Mouse (Mus musculus) embryo, embryonic 10 days (tissue): ENCODE measurements around the gene Dhh.
A peak's percentile ranks its signal among the peaks of the same experiment; 100 is the strongest.
"Not testable (repeated sequence)": the region's sequence is repeated elsewhere in the genome, so short reads cannot be mapped to it uniquely, and the experiment has no call there.

Experiments
- DNase-seq: peaks from one replicate; pipeline ENCODE4 v3.0.0-alpha.2; 2015; ENCODE audit warnings: low spot score

Gene Dhh

GRCm38 (mm10) chr15:98897928-98898800 lies at the start of gene Dhh:
Gene Dhh (minus strand): TSS chr15:98898540.
- peak; percentile 54 for DNase-seq

GRCm38 (mm10) chr15:98947884-98948283 lies 49.5 kb upstream of the Dhh start:
- peak; percentile 39 for DNase-seq

GRCm38 (mm10) chr15:98943133-98943532 lies 44.8 kb upstream of the Dhh start:
- DNase-seq, result no peak

DNA sequence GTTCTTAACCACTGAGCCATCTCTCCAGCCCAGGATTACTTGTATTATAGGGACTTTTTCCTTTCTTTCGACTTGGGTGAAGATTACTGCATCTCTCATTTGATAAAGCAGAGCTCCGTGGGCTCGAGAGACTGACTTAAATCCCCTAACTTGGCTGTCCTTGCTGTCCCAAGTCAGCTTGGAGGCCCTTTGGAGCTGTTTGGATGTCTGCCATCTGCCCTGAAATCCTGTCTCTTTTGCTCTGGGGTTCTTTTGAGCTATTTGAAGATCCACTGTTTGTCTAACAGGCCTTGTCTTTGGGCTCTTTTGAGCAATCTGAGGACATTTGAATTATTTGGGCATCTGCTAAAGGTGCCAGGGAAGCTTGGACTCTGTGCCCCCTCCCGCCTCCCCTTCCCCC lies 43.7 kb upstream of the Dhh start:
- no peak for DNase-seq

GRCm38 (mm10) chr15:98941539-98941938 lies 43.2 kb upstream of the Dhh start:
- DNase-seq, result no peak

DNA sequence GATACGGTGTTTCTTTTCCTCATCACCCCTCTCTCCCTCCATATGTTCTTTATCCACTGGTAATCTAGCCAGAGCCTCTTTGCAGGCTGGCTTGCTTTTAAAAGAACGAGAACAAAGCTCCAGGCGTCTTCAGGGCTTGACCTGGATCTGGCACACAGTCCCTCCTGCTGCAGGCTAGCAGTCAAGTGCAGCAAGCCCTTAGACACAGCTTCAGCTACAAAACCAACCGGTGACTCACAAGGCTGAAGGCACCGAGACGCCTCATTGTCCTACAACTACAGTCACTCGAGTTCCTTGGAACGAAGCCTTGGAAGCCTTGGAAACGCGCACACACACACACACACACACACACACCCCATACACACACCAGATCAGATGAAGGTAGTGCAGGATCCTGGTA lies 42.5 kb upstream of the Dhh start:
- no peak for DNase-seq

DNA sequence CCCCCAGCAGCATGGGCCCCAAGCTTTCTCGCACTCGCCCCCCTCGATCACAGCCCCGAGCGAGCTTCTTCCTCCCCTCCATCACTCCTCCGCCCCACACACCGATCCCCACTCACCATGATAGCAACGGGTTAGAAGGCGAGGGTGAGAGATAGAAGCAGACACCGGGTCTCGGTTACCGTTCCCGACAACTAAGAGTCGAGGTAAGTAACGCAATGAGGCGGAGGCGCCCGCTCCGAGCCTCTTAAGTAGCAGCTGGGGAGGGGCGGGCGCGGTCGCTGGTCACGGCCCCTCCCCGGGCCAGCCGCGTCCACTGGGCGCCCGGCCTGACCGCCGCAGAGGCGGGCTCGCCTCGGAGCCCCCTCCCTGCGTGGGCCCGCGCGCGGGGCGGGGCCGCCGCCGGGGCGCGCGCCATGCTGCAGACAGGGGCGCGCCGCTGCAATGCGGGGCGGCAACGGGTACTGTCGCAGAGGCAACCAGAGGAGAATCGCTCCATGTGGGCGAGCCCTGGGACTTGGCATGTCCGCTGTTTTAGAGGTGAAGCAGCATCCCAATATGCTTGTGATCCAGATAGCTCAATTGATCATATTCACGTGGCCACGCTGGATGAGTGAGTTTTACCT lies 36.0 kb upstream of the Dhh start, which contains the start of gene Tuba1b:
Gene Tuba1b, minus strand, starts transcription at position 349 of the 623 bp plus-strand sequence.
- DNase-seq, result peak; percentile 92

- peak; percentile 98 for DNase-seq
Observed at GRCm38 (mm10) chr15:98933833-98934216, 35.5 kb upstream of the Dhh start.

GRCm38 (mm10) chr15:98933004-98933671 lies 34.8 kb upstream of the Dhh start:
- peak; percentile 38 for DNase-seq

DNA sequence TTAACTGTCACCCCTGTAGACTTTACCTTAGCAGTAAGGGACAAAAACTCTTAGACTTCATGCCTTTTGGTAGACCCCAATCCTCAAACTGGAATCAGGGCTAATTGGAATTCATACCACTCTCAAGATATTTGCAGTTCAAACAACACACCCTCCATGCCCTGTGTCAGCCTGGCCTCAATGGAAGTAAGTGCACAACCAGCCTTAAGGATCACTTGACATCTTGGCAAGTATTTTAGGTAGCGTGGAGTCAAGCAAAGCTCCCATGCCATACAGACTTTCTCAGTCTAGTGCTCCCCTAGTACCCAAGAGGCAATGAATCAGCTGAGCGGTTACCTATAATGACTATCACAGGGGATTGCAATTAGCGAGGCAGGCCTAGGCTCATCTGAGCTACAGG lies 32.7 kb upstream of the Dhh start:
- peak; percentile 28 for DNase-seq

DNA sequence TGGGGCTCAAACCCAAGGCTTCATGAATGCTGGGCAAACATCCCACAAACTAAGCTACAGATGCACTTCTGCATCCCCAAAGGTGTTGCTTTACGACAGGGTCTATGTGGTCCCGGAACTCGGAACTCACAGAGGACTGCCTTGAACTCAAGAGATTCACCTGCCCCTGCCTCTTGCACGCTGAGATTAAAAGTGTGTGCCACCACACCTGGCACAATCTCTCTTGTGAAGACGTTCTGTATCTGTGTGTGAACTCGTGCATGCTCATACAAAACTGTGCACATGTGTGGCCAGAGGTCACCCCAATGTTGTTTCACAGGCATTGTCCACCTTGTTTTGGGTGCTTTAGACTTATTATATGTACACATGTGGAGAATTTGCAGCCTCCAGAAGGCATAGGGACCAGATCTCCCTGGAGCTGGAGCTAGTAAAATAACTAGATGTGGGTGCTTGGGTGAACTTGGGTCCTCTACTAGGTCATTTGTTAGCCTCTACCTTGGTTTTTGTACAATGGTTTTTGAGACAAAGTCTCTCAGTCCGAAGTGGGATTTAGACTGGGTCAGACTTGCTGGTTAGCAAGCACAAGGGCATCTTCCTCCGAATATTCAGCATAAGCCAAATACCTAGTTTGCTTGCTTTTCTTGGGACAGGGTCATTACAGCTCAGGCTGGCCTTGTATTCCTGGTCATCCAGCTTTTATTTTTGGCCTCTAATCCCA lies 31.8 kb upstream of the Dhh start:
- DNase-seq, result peak; percentile 27

GRCm38 (mm10) chr15:98928598-98929240 lies 30.4 kb upstream of the Dhh start:
- peak; percentile 92 for DNase-seq

GRCm38 (mm10) chr15:98927566-98927965 lies 29.2 kb upstream of the Dhh start:
- no peak for DNase-seq

DNA sequence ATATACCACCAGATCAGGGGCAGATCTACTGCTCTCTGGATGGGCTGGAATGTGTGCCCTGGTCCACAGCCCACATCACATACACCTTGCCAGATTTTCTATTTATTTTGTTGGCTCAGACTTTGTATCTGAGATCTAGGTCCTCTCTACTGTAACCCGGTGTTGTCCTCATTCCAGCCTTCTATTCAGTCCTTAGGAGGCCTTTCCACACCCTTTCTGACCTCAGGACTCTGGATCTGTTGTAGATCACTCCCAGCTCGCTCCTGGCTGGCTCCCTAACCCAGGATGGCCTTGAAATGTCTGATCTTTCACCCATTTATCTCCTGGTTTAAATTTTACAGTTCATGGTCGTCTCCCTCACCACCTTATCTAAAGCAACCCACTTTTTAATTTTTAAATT lies 26.3 kb upstream of the Dhh start:
- DNase-seq, result no peak

- no peak for DNase-seq
Observed at GRCm38 (mm10) chr15:98923031-98923537, 24.7 kb upstream of the Dhh start.

DNA sequence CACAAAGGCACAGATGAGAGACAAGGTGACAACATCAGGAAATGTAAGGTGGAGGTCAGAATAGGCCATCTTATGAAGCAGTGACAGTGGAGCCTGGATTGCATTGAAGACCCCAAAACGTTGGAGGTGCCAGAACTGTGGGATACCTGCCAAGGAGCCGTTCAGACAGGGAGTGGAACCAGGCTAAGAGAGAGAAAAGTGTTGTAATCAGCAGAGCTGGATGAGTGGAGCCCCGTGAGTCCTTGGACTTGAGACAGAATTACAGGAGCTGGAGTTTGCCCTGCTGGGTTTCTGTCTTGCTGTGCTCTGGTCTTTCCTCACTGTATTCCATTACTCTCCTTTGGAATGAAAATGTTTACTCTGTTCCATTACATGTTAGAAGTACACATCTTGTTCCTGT lies 24.2 kb upstream of the Dhh start:
- DNase-seq, result no peak

DNA sequence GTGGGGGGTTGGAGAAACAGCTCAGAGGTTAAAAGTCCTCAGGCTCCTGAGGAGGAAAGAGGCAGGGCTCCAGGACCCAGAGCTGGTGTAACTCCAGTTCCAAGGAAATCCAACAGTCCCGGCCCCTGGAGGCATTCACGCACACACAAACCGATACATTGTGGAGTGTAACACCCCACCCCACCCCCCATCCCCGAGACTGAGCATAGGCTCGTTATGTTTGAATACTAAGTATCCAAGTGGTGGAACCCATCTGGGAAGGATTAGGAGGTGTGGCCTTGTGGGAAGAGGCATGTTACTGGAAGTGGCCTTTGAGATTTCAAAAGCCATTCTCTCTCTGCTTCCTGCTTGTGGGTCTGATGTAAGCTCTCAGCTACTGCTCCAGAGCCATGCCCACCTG lies 23.2 kb upstream of the Dhh start:
- DNase-seq, result no peak

- DNase-seq, result not testable (repeated sequence)
Observed at GRCm38 (mm10) chr15:98918499-98918895, 20.2 kb upstream of the Dhh start.

DNA sequence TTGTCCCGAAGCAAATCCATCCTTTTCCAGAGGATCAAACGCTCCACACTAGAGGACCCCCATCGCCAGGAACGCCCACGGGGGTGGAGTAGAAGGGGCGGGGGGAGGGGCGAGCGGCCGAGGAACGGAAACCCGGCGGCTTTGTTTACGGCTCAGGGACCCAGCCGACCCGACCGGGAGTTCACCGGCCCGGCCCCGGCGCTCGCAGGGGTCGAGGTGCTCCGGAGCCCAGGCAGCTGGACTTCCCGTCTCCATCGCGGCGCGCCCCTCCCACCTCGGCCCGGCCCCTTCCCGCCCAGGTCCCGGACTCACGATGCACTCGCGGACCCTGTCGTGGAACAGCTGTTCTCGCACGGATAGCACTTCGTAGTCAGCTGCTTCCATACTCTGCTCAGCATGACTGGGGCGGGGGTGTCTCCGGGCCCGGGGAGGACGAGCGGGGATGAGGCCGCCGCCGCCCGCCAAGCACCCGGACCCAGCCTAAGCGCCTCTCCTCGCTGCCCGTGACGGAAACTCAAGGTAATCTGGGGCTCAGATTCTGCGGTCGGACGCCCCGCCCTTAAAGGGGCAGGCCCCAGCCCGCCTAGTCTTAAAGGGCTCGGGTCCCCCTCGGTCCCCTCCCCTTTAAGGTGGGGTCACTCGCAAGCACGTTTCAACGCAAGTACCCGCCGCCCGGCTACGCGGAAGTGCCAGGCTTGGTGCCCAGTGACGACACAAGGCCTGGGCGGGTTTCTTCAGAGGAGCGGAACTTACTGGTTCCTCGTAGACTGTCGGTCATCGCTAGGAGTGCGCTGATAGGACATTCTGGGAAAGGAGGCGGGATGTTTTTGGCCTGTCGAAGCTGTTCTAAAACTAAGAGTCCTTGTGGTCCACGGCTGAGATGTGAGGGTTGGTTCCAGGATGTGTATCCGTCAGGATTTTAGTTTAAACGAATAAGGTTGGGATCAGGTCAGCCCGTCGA lies 19.5 kb upstream of the Dhh start, which contains the start of gene Lmbr1l:
Gene Lmbr1l, minus strand, starts transcription at position 694 of the 961 bp plus-strand sequence.
- peak; percentile 99 for DNase-seq

DNA sequence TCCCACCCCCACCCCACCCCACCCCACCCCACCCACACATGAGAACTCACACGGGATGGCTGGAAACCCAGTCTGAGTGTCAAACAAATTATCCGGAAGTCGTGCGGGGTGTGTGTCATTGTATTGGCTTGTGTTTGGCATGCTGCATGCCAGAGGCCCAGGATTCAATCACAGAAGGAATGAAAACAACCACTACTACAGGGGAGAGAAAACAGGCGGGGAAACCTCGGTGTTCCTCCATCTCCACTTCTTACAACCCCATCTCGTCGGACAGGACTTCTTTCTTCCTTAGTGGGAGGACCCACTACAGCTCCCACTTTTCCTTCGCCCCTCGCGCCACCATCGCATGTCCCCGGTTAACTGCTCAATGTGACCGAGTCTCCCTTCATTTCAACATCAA lies 18.8 kb upstream of the Dhh start:
- peak; percentile 54 for DNase-seq
